Mouse (Mus musculus): ENCODE measurements at regions not wholly inside any gene's neighbourhood (a gene's known extent, or its start where the extent isn't known, plus 50 kb on each side); places are given as distances from the start of the nearest gene placed in this dataset.

GRCm38 (mm10) chr4:70062516-70062915, 347.7 kb downstream of the Cdk5rap2 start:
- TF ChIP-seq POLR2A (IDR thresholded peaks at IDR 0.05; ENCODE audit: extremely low read depth, insufficient read depth, low read length) = no peak
- TF ChIP-seq CTCF (IDR thresholded peaks at IDR 0.05; ENCODE audit: extremely low read depth, insufficient read depth, low read length) = no peak

All from cortical plate, adult 2 months (tissue).